Mouse (Mus musculus): ENCODE results near the gene Ncdn. TPM values are rescaled to one million over a fixed set of nuclear protein-coding genes. Genes with fewer than 3 reads are reported as not detected.

Ncdn gene
- polyA plus RNA-seq, 1 experiment from 2014 or later, result 33.4 TPM

DNA sequence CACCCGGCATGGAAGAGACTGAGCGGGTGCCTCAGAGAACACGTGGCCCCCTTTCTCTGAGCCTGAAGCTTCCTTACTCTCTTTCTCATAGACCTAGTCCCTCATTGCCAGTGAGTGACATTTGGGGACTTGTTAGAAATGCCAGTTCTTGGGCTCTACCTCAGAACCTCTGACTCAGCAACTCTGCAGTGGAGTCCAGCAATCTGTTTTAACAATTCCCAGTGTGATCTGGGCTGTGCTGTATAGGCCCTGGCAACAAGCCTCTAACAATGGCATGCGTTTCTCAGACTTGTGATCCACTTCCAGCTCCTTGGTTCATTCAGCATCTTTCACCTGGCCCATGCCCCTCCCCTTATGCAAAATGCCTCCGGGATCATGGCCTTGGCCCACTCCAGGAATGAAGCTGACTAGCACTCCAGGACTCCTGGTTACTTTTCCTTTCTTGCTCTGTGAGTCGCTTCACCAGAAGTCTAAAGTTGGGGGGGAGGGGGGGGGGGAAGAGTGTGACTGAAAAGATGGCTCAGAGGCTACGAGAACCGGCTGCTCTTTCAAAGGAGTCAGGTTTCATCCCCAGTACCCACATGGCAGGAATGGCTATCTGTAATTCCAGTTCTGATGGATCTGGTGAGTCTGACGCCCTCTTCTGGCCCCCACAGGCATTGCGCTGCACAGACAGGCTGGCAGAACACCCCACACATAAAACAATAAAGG is 13.1 kb downstream of the Ncdn start:
- H3K27me3 ChIP-seq, result peaks cover 44% of the 10 kb centered on the region
- peaks cover 16% of the 10 kb centered on the region for H3K36me3 ChIP-seq
- no peak overlapping the region for H3K4me3 ChIP-seq (replicated peaks)
- ATAC-seq (ENCODE audit: insufficient number of reproducible peaks, low FRiP score, low TSS enrichment, low read depth), result no peak
- H3K9me3 ChIP-seq (replicated peaks), result no peaks in the 10 kb centered on the region
- peaks cover 30% of the 10 kb centered on the region for H3K4me1 ChIP-seq
- no peak overlapping the region for H3K9ac ChIP-seq
- no peak overlapping the region for H3K27ac ChIP-seq (replicated peaks)
- no peak overlapping the region for H3K4me2 ChIP-seq (replicated peaks)
- WGBS, result 18% methylated on average over 10 of the region's 10 CpGs

DNA sequence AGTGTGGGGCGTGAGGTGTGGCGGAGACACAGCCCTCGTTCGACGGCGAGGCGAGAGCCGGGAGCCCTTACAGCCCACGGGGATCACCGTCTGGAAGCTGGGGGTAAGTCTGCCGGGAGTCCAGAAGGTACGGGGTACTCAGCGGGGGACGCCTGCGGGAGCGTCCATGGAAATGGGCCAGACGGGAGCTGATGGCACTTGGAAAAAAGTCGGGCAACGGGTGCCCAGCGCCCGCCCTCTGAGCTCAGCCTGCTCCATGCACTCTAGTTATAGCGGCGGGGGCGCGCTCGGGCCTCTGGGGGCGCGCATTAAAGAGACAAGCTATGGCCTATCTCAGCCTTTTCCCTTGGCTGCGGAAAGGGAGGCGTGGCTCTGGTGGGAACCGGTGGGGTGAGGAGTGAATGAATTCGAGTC is 17.2 kb downstream of the Ncdn start, which contains the start of gene Tfap2e:
Gene Tfap2e, minus strand, starts transcription at position 240 of the 414 bp plus-strand sequence.
- under 1% methylated on average over 32 of the region's 32 CpGs for WGBS
- Histone ChIP-seq H3K4me3 (replicated peaks) (peak within 1 kb of the TSS; percentile 39), H3K4me2 (replicated peaks) (peak within 1 kb of the TSS; percentile 50), H3K27me3 (peaks cover 84% of the 10 kb centered on the region), H3K36me3 (no peaks in the 10 kb centered on the region), H3K4me1 (peaks cover 37% of the 10 kb centered on the region), H3K27ac (replicated peaks) (no peak within 1 kb of the TSS), H3K9me3 (replicated peaks) (no peaks in the 10 kb centered on the region), H3K9ac (no peak within 1 kb of the TSS)
- no peak for ATAC-seq (ENCODE audit: insufficient number of reproducible peaks, low FRiP score, low TSS enrichment, low read depth)

DNA sequence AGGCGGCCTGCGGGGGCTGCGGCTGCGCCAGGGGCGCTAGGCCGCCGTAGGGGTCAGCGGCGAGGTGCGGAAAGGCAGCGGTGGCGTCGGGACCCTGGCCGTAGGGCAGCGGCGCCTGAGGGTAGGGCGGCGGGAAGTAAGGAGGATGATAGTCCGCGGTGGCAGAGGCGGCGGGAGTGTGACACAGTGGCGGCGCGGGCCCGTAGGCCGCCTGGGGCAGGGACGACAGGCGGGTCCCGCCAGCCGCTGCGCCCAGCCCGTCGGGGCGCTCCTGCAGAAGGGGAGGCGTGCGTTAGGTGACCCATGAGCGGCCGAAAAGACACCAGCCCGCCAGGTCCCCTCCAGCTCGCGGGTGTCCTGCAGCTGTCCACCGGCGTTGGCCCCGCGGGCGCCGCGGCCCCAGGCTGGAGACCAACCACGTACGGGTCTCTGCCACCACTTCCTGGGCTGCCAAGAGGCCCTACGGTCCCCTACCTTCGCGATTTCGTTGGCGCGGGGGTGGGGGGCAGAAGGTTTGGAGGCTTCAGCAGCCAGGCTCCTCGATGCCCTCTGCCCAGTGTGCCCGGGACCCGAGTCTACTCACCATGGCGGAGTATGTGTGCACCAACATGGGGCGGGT is 17.7 kb downstream of the Ncdn start:
- H3K36me3 ChIP-seq, result no peaks in the 10 kb centered on the region
- H3K9ac ChIP-seq, result no peak overlapping the region
- peak overlapping the region; percentile 50 for H3K4me2 ChIP-seq (replicated peaks)
- no peaks in the 10 kb centered on the region for H3K9me3 ChIP-seq (replicated peaks)
- peaks cover 37% of the 10 kb centered on the region for H3K4me1 ChIP-seq
- ATAC-seq (ENCODE audit: insufficient number of reproducible peaks, low FRiP score, low TSS enrichment, low read depth), result no peak
- WGBS, result 2% methylated on average over 51 of the region's 62 CpGs
- H3K27ac ChIP-seq (replicated peaks), result no peak overlapping the region
- peak overlapping the region; percentile 39 for H3K4me3 ChIP-seq (replicated peaks)
- H3K27me3 ChIP-seq, result peaks cover 89% of the 10 kb centered on the region

DNA sequence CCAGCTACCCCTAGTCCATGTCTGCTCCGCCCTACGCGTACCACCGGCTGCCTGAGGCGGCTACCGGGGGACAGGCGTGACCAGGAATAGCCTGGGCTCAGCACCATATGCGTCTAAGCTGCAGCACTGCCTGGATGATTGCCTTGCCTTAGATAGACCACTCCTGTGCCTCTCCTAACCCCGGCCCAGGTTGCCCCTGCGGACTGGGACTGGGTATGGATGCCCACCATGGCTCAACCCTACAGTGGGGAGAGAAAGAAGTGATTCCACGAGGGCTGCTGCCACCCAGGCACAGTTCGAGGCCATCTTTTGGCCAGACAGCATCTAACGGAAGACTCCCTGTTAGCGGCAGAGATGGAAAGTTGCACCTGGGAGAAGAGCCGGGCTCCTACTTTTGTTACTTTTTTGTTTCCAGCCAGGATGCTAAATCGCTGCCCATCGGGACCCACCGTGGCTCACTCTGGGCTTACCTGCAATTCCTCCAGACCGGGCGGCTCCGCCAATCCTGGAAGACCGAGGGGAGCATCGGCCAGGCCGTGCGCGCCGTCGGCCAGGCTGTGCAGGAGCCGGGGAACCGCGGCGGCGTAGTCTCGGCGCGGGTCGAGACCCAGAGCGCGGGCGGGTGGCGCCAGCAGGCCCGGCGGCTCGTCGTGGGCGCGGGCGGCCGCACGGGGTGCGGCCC is 18.4 kb downstream of the Ncdn start:
- Histone ChIP-seq H3K27ac (replicated peaks) (no peak overlapping the region), H3K36me3 (no peaks in the 10 kb centered on the region), H3K9me3 (replicated peaks) (no peaks in the 10 kb centered on the region), H3K4me2 (replicated peaks) (peak overlapping the region; percentile 50), H3K27me3 (peaks cover 96% of the 10 kb centered on the region), H3K4me1 (peaks cover 33% of the 10 kb centered on the region), H3K4me3 (replicated peaks) (peak overlapping the region; percentile 39), H3K9ac (no peak overlapping the region)
- no peak for ATAC-seq (ENCODE audit: insufficient number of reproducible peaks, low FRiP score, low TSS enrichment, low read depth)
- WGBS, result 4% methylated on average over 50 of the region's 51 CpGs

DNA sequence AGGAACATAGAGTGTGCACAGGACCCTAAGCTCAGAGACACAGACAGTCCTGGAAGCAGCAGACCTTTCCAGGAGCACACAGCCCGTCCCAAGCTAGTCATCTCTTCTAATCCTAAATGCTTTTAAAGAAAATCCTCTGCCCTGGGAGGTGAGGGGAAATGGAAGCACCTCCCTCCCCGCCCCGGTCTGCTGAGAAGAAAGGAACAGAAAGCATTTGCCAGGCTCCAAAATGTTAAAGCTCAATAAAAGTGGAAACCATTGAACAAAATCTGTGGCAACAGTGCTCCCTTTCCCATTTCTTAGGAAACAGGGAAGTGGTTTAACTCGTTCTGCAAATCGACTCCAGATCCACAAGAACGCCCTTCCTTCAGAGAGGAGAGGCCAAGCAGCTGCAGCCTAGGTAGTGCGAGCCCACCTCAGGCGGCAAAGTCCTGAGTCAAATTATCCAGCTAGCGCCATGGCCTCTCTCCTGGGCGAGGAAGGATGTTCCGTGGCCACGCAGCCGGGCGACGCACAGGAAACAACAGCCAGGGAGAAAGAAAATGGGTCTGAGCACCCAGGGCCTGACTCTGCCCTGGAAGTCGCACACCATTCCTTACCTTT is 19.1 kb downstream of the Ncdn start:
- peak overlapping the region; percentile 50 for H3K4me2 ChIP-seq (replicated peaks)
- H3K9ac ChIP-seq, result no peak overlapping the region
- no peak overlapping the region for H3K27ac ChIP-seq (replicated peaks)
- no peak for ATAC-seq (ENCODE audit: insufficient number of reproducible peaks, low FRiP score, low TSS enrichment, low read depth)
- WGBS, result 5% methylated on average over 16 of the region's 16 CpGs
- H3K36me3 ChIP-seq, result no peaks in the 10 kb centered on the region
- peak overlapping the region; percentile 39 for H3K4me3 ChIP-seq (replicated peaks)
- H3K9me3 ChIP-seq (replicated peaks), result no peaks in the 10 kb centered on the region
- peaks cover 33% of the 10 kb centered on the region for H3K4me1 ChIP-seq
- peaks cover 94% of the 10 kb centered on the region for H3K27me3 ChIP-seq

DNA sequence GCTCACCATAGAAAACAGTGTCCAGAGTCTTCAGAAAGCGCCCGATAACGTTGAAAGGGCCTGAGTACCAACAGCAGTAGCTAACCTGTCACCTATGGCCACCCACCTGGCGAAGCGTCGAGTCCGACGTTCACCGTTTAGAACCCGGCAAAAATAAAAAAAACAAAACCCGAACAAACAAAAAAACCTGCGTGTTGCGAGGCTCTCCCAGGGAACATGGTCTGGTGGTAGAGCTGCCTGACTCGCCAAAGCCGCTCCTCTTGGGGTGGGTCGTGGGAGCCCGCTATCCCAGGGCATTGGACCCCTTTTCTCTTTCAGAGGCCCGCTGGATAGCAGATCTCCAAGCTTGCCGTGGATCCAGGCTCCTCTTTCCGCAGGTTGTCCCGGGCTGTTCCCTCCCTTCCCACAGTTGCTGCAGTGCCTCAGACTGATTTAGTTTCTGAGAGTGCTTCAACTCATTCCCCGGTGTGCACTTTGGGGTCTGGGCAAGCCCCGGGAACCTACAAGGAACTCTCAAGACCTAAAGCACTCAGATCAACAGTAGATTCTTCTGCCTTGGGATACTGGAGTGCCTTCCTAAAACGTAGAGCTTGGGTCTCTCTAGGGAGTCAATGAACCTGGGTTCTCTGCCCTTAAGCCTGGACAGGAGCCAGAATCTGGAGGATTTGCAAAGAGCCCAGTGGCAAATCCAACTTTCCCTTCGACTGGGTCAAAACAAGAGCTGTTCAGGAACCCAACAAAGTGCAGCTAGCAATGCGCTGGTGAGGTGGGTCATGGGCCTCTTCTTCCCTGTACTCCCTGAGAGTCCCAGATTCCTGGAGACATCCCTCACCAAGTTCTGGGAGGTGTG is 20.5 kb downstream of the Ncdn start:
- H3K9me3 ChIP-seq (replicated peaks), result no peaks in the 10 kb centered on the region
- H3K9ac ChIP-seq, result no peak overlapping the region
- ATAC-seq (ENCODE audit: insufficient number of reproducible peaks, low FRiP score, low TSS enrichment, low read depth), result no peak
- 4% methylated on average over 26 of the region's 26 CpGs for WGBS
- peak overlapping the region; percentile 19; the same call in 1 of the 2 replicates for H3K4me3 ChIP-seq (replicated peaks)
- H3K4me1 ChIP-seq, result peaks cover 33% of the 10 kb centered on the region
- H3K36me3 ChIP-seq, result no peaks in the 10 kb centered on the region
- no peak overlapping the region for H3K27ac ChIP-seq (replicated peaks)
- peak overlapping the region; percentile 40 for H3K4me2 ChIP-seq (replicated peaks)
- peaks cover 80% of the 10 kb centered on the region for H3K27me3 ChIP-seq

DNA sequence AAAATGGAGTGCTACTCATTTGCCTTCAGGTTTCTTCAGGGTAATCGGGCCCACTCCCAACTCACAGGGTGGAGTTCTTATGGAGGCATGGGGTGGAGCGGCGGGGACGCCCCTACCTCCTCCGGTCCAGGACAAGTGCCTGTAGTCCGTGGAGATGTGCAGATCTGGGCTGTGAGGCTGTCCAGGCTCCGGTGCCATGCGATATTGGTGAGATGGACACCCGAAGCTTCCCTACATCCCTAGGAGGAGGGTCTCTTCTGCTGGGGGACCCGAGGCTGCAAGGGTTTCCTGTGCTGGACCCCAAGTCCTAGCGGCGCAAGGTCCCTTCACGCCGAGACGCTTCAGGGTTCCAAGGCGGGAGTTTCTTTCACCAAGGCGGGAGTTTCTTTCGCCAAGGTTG is 21.1 kb downstream of the Ncdn start:
- Histone ChIP-seq H3K4me2 (replicated peaks) (peak overlapping the region; percentile 40), H3K4me3 (replicated peaks) (peak overlapping the region; percentile 19), H3K4me1 (peaks cover 33% of the 10 kb centered on the region), H3K9me3 (replicated peaks) (no peaks in the 10 kb centered on the region), H3K36me3 (no peaks in the 10 kb centered on the region), H3K9ac (no peak overlapping the region), H3K27ac (replicated peaks) (no peak overlapping the region), H3K27me3 (peaks cover 74% of the 10 kb centered on the region)
- WGBS, result 2% methylated on average over 18 of the region's 18 CpGs
- no peak for ATAC-seq (ENCODE audit: insufficient number of reproducible peaks, low FRiP score, low TSS enrichment, low read depth)

DNA sequence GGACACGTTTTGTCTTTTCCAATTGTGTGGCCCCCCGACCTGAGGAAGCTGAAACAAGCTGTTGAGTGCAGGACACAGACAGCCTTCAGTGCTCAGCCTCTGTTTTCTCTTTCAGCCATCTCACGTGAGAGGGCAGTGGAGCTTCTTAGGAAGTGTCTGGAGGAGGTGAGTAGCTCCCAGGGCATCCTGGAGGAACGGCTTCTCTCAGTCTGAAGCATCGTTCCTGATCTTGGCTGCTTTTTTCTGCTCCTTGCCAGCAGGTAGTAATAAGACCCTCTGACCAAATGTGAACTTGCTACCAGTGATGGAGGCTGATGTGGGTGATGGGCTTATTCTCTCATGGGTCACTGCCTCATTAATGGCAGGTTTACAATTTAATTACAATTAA is 45.8 kb downstream of the Ncdn start:
- no peak for ATAC-seq (ENCODE audit: insufficient number of reproducible peaks, low FRiP score, low TSS enrichment, low read depth)
- Histone ChIP-seq H3K27me3 (no peaks in the 10 kb centered on the region), H3K4me3 (replicated peaks) (no peak overlapping the region), H3K4me1 (peaks cover 11% of the 10 kb centered on the region; the same call in 1 of the 2 replicates), H3K9me3 (replicated peaks) (no peaks in the 10 kb centered on the region), H3K36me3 (peaks cover 62% of the 10 kb centered on the region), H3K9ac (no peak overlapping the region), H3K27ac (replicated peaks) (no peak overlapping the region), H3K4me2 (replicated peaks) (no peak overlapping the region)
- 40% methylated on average over 5 of the region's 5 CpGs for WGBS

DNA sequence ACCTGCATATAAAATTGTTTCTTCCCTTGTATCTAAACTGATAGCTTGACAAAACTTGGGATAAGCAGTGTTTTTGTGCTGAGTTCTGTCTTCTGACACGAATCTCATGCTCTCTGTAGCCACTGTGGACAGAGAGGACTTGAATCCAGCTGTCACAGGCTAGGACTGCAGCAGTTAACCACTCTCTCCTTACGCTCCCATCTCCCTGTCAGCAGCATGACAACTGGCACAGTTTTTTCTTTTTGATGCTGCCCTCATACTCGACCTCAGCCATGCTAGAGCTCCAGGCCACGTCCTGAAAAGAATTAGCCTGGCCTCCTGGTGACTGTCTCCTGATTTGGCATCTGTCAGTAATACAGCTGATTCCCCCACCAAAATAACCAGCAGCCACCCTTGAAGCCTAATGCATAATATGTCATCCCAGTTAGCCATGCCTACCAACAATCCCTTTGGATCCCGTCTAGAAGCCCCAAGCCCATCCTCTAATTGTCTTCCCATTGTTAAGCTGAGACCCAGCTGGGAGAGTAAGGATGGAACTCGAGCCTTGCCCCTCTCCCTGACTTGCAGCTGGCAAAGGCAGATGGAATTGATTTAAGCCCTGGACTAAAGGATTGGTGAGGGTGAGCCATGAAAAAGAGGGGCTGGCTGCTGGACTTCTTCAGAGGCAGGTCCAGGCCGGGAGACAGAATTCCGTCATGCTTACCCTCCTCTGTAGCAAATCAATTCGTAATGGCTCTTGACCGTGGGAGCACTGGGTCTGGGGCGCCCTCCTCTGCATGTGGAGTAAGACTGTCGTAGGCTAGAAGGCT is 46.4 kb downstream of the Ncdn start:
- Histone ChIP-seq H3K36me3 (peaks cover 56% of the 10 kb centered on the region), H3K9me3 (replicated peaks) (no peaks in the 10 kb centered on the region), H3K4me1 (peaks cover 11% of the 10 kb centered on the region; the same call in 1 of the 2 replicates), H3K27ac (replicated peaks) (no peak overlapping the region), H3K4me3 (replicated peaks) (no peak overlapping the region), H3K9ac (no peak overlapping the region), H3K27me3 (no peaks in the 10 kb centered on the region), H3K4me2 (replicated peaks) (no peak overlapping the region)
- ATAC-seq (ENCODE audit: insufficient number of reproducible peaks, low FRiP score, low TSS enrichment, low read depth), result peak; percentile 83
- 30% methylated on average over 12 of the region's 12 CpGs for WGBS

DNA sequence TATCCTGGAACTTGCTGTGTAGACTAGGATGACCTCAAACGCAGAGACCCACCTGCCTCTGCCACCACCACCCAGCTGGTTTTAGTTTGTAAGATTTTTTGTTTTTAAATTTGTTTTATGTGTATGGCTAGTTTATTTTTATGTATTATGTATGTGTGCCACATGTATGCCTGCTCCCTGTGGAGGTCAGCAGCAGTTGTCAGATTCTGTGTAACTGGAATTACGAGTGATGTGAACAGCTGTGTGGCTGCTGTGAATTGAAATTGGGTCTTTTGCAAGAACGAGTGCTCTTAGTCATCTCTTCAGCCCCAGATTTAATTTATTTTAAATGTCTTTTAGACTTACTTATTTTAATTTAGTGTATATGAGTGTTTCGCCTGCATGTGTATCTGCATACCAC is 56.3 kb downstream of the Ncdn start:
- Histone ChIP-seq H3K9me3 (replicated peaks) (no peaks in the 10 kb centered on the region), H3K4me2 (replicated peaks) (no peak overlapping the region), H3K27me3 (no peaks in the 10 kb centered on the region), H3K9ac (no peak overlapping the region), H3K4me1 (no peaks in the 10 kb centered on the region), H3K4me3 (replicated peaks) (no peak overlapping the region), H3K27ac (replicated peaks) (no peak overlapping the region), H3K36me3 (peaks cover 26% of the 10 kb centered on the region)
- WGBS, result 74% methylated on average over 4 of the region's 4 CpGs
- no peak for ATAC-seq (ENCODE audit: insufficient number of reproducible peaks, low FRiP score, low TSS enrichment, low read depth)
